Mouse (Mus musculus) subcutaneous adipose tissue, adult 2 months (tissue): ENCODE measurements around the gene Dcps. TPM values are rescaled to one million over a fixed set of nuclear protein-coding genes. Genes with fewer than 3 reads are reported as not detected.

Experiments used
- polyA plus RNA-seq: library from polyadenylated mRNA; depleted of rRNA; stranded (reverse); fragments of >200 nt; gene quantifications from 2 replicates; pipeline ENCODE4 v1.2.3, GENCODE M21; 2012; ENCODE audit warnings: low replicate concordance; rRNA removed

Gene Dcps
- 26.2 and 36.2 TPM in 2 replicates for polyA plus RNA-seq

DNA sequence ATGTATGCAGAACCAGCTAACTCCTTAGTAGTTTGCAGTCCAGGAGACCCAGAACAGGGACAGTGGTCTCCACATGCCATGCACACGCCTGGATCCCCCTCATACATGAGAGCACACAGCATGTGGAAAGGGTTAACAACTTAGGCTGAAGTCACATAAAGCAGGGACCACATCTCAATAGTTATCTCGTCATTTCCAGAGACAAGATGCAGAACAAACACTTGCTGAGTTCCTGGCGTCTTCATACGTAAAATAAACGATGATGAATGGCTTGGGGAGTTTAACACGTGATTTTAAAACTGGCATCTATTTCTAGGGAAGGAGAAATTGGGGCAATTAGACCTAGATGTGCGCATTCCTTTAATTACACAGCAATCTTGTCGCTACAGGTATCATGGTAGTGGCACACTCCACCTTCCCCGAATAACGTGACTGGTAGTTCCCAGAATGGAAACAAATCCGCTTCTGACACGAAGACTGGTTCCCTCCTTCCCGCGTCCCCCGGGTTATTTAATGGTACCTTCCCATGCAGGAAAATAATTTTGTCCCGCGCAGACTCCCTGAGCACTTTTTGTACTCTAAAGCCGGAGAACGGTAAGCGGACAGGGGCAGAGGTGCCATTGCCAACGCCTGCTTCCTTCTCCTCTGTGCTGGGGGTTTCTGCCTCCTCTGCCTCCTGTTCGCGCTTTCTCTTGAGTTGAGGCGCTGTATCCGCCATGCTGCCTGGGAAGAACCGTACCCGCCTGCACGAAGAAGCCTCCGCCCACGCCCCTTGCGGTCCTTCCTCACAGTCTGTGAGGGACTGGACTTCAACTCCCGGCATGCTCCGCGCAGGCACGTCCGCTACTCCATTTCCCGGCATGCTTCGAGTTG is at the start of gene Dcps:
Dcps (minus strand) TSS at position 811 of the 873 bp plus-strand sequence.

DNA sequence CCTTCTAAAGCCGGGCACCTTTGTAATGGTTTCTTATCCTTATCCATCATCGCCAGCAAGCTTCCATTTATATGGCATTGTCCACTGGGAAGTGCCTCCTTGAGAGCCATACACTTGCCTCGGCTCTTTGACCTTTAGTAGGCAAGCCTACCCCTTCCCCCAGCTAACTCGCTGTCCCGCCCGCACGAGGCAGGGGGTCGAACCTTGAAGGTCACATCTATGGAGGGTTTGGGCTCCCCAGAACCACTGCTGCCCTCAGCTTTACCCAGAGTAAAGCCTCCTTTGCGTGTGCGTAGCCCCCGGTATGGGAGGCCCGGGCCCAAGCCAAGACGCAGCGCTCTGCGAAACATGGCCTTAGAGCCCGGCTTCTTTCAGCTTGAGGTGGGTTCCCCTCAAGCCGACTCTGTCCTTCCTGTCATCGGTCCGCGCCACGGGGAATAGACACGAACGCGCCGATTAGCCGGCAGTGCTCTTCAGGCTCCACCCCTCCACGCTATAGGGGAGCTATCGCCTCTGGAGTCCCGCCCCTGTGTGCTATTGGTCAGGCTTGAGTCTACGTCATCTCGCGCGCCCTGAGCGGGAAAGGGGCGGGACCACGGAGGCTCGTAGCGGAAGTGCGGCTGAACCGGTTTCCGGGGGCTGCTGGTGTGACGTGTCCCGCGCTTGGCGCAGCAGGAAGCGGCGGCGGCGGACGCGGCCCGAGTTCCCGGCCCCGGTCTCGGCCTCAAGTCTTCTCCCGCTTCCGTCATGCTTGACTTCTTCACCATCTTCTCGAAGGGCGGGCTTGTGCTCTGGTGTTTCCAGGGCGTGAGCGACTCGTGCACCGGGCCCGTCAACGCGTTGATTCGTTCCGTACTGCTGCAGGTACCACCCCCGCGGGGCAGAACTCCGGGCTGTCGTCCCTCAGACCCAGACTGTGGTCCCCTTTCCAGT is 34.9 kb upstream of the Dcps start, which contains the start of gene Foxred1:
Foxred1 (minus strand) TSS at position 514 of the 933 bp plus-strand sequence.

DNA sequence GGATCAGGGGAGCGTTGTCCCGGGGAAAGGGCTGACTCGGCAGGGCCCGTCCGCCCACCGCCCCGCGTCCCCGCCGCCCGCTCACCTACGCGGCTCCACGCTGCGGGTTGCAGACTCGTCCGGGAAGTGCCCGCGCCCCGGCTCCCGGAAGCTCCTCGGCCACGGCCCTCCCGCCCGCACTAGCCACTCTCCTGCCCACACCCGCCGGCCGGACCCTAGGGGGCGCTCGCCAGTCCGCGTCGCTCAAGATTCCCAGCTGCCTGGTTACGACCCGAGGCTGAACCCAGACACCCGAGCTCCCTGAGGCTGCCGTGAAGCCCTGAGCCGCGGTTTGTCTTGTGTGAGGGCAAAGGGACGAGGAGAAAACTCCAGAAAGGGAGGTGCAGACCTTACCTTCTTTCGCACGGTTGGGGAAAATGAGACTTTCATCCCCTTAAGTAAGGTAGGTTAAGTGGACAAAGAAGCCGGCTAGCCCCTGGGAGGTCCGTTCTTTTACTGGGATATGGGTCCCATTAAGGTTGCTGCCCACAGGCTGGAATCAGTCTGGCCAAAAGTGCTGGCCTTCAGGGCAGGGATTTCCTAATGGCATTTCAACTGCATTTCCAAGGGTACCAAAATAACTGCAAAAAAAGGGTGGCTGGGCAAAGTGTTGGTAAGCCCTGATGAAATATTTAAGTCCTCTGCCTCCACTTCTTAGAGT is 24.1 kb upstream of the Dcps start, which contains the start of the genes Srpr and Tirap:
Srpr (plus strand) TSS at position 404 of the 700 bp plus-strand sequence.
Tirap (minus strand) TSS at position 520 of the 700 bp plus-strand sequence.

DNA sequence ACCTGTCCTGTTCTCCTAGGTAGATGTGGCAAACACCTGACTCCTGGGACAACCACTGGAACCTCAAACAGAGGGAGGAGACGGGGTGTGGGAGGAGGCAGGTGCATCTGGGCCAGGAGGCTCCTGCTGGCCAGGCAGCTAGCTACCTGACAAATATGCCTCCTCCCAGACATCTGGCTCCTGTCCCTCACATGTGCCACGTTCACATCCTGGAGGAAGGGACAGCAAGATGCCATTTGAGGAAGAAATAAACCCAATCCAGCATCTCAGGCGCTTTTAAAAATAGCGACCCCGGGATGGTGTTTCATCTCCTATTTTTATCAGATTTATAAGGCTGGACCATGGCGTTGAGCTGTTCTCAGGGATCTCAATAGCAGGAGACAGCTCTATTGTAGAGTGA is 56.7 kb downstream of the Dcps start, which contains the start of gene St3gal4:
St3gal4 (minus strand) TSS at position 101 of the 400 bp plus-strand sequence.

Other genes with a start within 250 kb of the Dcps start
- 9.3 and 17.3 TPM in 2 replicates for gene St3gal4, start 56.8 kb downstream of the Dcps start, polyA plus RNA-seq
- gene Srpr, start 24.1 kb upstream of the Dcps start, polyA plus RNA-seq, result 79.9 and 98.8 TPM in 2 replicates
- gene Tirap, start 24.2 kb upstream of the Dcps start, polyA plus RNA-seq, result 13.1 and 19.6 TPM in 2 replicates
- gene Foxred1, start 35.0 kb upstream of the Dcps start, polyA plus RNA-seq, result 41.3 and 54.6 TPM in 2 replicates
- 11.4 and 20.0 TPM in 2 replicates for gene Fam118b, start 91.7 kb upstream of the Dcps start, polyA plus RNA-seq
- 10.8 and 17.2 TPM in 2 replicates for gene Rpusd4, start 91.8 kb upstream of the Dcps start, polyA plus RNA-seq
- 12.7 and 25.7 TPM in 2 replicates for gene Cdon, start 245.1 kb upstream of the Dcps start, polyA plus RNA-seq